Mouse (Mus musculus): ENCODE data around the gene Ccnd3. TPM values are rescaled to one million over a fixed set of nuclear protein-coding genes. Genes with fewer than 3 reads are reported as not detected.

Ccnd3 gene
- total RNA-seq (2014; rRNA removed): 26.3 and 42.6 TPM in 2 replicates
- 54.0 and 59.6 TPM in 2 replicates for polyA plus RNA-seq (2015; fragmentation: Nextera tagmentation; extraction: Ambion mirVana)

DNA sequence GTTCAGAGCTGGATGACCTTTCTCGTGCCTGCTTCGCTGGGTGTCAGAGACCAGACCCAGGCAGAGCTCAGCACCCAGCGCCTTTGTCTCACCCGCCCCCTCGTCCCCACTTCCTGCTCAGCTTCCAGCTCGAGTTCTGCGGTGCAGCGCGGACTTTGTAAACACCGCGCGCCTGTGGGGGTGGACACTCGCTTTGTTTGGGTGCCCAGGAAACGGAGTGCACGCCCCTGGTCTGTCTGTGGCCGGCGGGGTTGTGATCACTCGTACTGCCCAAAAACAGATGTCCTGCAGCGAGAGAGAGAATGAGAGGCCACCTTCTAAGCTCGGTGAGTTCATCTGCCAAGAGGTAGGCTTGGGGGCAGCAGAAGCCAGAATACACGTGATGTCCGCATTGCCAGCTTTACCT, at the start of gene Ccnd3:
Gene Ccnd3, plus strand, starts transcription at position 111 of the 406 bp plus-strand sequence.
- no peaks in the 10 kb centered on the region for H3K36me3 ChIP-seq (ENCODE audit: insufficient read depth)
- peak; percentile 16 for DNase-seq

GRCm38 (mm10) chr17:47458310-47458709, 46.5 kb upstream of the Ccnd3 start:
- DNase-seq: no peak
- 81% methylated on average over 13 of the region's 13 CpGs for WGBS
- no peak for ATAC-seq
- no peak overlapping the region for H3K4me2 ChIP-seq (ENCODE audit: low read depth)
- H3K27ac ChIP-seq (ENCODE audit: low read depth, low read length): no peak overlapping the region
- H3K4me1 ChIP-seq (ENCODE audit: insufficient read depth): no peaks in the 10 kb centered on the region
- H3K36me3 ChIP-seq (ENCODE audit: insufficient read depth): no peaks in the 10 kb centered on the region
- H3K9ac ChIP-seq: no peak overlapping the region
- no peaks in the 10 kb centered on the region for H3K27me3 ChIP-seq (ENCODE audit: insufficient read depth, low read length)
- no peak for TF ChIP-seq CTCF (IDR thresholded peaks at IDR 0.05; ENCODE audit: low read depth)
- H3K9me3 ChIP-seq (ENCODE audit: low read length): no peaks in the 10 kb centered on the region
- H3K4me3 ChIP-seq (ENCODE audit: low read depth, low read length): no peak overlapping the region

More for the DNA sequence above, at the start of gene Ccnd3:
- WGBS: 2% methylated on average over 22 of the region's 22 CpGs
- Histone ChIP-seq H3K27ac (ENCODE audit: low read depth, low read length) (no peak within 1 kb of the TSS), H3K9me3 (ENCODE audit: low read length) (no peaks in the 10 kb centered on the region), H3K4me3 (ENCODE audit: low read depth, low read length) (peak within 1 kb of the TSS; percentile 19), H3K4me2 (ENCODE audit: low read depth) (peak within 1 kb of the TSS; percentile 49), H3K9ac (peak within 1 kb of the TSS; percentile 33; the same call in 1 of the 2 replicates), H3K27me3 (ENCODE audit: insufficient read depth, low read length) (no peaks in the 10 kb centered on the region), H3K4me1 (ENCODE audit: insufficient read depth) (peaks cover 11% of the 10 kb centered on the region)
- ATAC-seq: no peak
- no peak for TF ChIP-seq CTCF (IDR thresholded peaks at IDR 0.05; ENCODE audit: low read depth)

- TF ChIP-seq CTCF (IDR thresholded peaks at IDR 0.05; ENCODE audit: low read depth): no peak
- Histone ChIP-seq H3K9ac (no peak overlapping the region), H3K4me1 (ENCODE audit: insufficient read depth) (no peaks in the 10 kb centered on the region), H3K36me3 (ENCODE audit: insufficient read depth) (no peaks in the 10 kb centered on the region), H3K9me3 (ENCODE audit: low read length) (no peaks in the 10 kb centered on the region), H3K27ac (ENCODE audit: low read depth, low read length) (no peak overlapping the region), H3K4me2 (ENCODE audit: low read depth) (no peak overlapping the region), H3K4me3 (ENCODE audit: low read depth, low read length) (no peak overlapping the region), H3K27me3 (ENCODE audit: insufficient read depth, low read length) (no peaks in the 10 kb centered on the region)
- DNase-seq (no peak), ATAC-seq (no peak)
- WGBS: 96% methylated on average over 2 of the region's 2 CpGs
Measured at GRCm38 (mm10) chr17:47458936-47459335, 45.9 kb upstream of the Ccnd3 start.

- Histone ChIP-seq H3K4me2 (ENCODE audit: low read depth) (no peak overlapping the region), H3K36me3 (ENCODE audit: insufficient read depth) (no peaks in the 10 kb centered on the region), H3K27me3 (ENCODE audit: insufficient read depth, low read length) (no peaks in the 10 kb centered on the region), H3K9ac (no peak overlapping the region), H3K9me3 (ENCODE audit: low read length) (no peaks in the 10 kb centered on the region), H3K27ac (ENCODE audit: low read depth, low read length) (no peak overlapping the region), H3K4me1 (ENCODE audit: insufficient read depth) (no peaks in the 10 kb centered on the region), H3K4me3 (ENCODE audit: low read depth, low read length) (no peak overlapping the region)
- 84% methylated on average over 3 of the region's 3 CpGs for WGBS
- TF ChIP-seq CTCF (IDR thresholded peaks at IDR 0.05; ENCODE audit: low read depth): no peak
- ATAC-seq (no peak), DNase-seq (no peak)
Measured at GRCm38 (mm10) chr17:47459341-47459919, 45.4 kb upstream of the Ccnd3 start.

- 76% methylated on average over 3 of the region's 3 CpGs for WGBS
Measured at GRCm38 (mm10) chr17:47461688-47462087, 43.2 kb upstream of the Ccnd3 start.

DNA sequence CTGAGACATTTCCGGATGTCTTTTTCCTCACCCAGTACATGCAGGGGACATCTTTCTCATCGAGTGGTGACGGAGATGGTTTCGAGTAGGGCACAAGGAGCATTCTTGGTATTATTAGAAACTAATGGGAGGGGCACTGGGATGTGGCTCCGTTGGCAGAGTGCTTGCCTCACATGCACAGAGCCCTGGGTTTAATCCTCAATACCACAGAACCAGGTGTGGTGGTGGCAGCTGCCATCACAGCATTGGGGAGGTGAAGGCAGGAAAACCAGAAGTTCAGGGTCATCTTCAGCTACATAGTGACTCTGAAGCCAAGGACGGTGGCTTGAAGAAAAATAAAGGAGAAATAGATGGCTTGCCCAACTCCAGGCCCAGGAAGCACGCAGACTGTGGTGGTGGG, 42.6 kb upstream of the Ccnd3 start:
- no peak overlapping the region for H3K9ac ChIP-seq
- 81% methylated on average over 7 of the region's 7 CpGs for whole genome bisulfite sequencing
- DNase-seq (no peak), ATAC-seq (no peak)
- no peak for TF ChIP-seq CTCF (IDR thresholded peaks at IDR 0.05; ENCODE audit: low read depth)
- no peaks in the 10 kb centered on the region for H3K9me3 ChIP-seq (ENCODE audit: low read length)
- no peaks in the 10 kb centered on the region for H3K4me1 ChIP-seq (ENCODE audit: insufficient read depth)
- H3K4me2 ChIP-seq (ENCODE audit: low read depth): no peak overlapping the region
- H3K27ac ChIP-seq (ENCODE audit: low read depth, low read length): no peak overlapping the region
- H3K27me3 ChIP-seq (ENCODE audit: insufficient read depth, low read length): peaks cover under 1% of the 10 kb centered on the region; the same call in 1 of the 2 replicates
- H3K4me3 ChIP-seq (ENCODE audit: low read depth, low read length): no peak overlapping the region
- H3K36me3 ChIP-seq (ENCODE audit: insufficient read depth): no peaks in the 10 kb centered on the region

More at GRCm38 (mm10) chr17:47461688-47462087, 43.2 kb upstream of the Ccnd3 start:
- no peak for ATAC-seq
- Histone ChIP-seq H3K9me3 (ENCODE audit: low read length) (no peaks in the 10 kb centered on the region), H3K27ac (ENCODE audit: low read depth, low read length) (no peak overlapping the region), H3K4me3 (ENCODE audit: low read depth, low read length) (no peak overlapping the region), H3K9ac (no peak overlapping the region), H3K36me3 (ENCODE audit: insufficient read depth) (no peaks in the 10 kb centered on the region), H3K4me1 (ENCODE audit: insufficient read depth) (no peaks in the 10 kb centered on the region), H3K27me3 (ENCODE audit: insufficient read depth, low read length) (no peaks in the 10 kb centered on the region), H3K4me2 (ENCODE audit: low read depth) (no peak overlapping the region)
- no peak for DNase-seq
- TF ChIP-seq CTCF (IDR thresholded peaks at IDR 0.05; ENCODE audit: low read depth): no peak

DNA sequence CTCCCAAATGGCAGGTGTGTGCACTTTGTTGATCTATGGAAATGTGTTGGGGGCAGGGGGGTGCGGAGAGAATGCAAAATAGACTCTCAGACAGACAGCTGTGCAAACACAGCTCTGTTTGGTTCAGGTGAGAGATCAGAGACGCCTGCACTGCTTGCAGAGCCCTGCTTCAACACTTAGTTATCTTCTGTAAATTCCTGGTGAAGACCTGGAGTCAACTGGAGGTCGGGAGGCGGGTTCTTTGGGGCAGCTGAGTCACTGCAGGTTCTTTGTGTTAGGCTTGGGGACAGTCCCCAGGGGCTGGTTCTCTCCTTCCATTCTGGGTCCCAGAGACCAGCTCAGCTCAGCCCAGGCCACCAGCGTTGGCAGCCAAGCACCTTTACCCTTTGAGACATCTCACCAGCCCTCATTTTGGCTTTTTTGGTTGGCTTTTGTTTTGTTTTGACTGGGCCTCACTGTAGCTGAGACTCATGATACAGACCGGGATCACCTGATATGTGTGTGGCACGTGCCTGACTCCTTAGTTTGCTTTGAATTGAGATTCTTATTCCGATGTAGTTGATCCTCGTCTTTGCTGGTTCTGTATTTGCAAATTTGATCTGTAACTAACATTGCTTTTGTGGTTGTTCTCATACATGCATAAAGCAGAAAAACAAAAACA, 42.0 kb upstream of the Ccnd3 start:
- Histone ChIP-seq H3K27me3 (ENCODE audit: insufficient read depth, low read length) (peaks cover 3% of the 10 kb centered on the region; the same call in 1 of the 2 replicates), H3K9me3 (ENCODE audit: low read length) (no peaks in the 10 kb centered on the region), H3K36me3 (ENCODE audit: insufficient read depth) (no peaks in the 10 kb centered on the region), H3K9ac (no peak overlapping the region), H3K27ac (ENCODE audit: low read depth, low read length) (no peak overlapping the region), H3K4me3 (ENCODE audit: low read depth, low read length) (no peak overlapping the region), H3K4me1 (ENCODE audit: insufficient read depth) (no peaks in the 10 kb centered on the region), H3K4me2 (ENCODE audit: low read depth) (no peak overlapping the region)
- DNase-seq (no peak), ATAC-seq (no peak)
- no peak for TF ChIP-seq CTCF (IDR thresholded peaks at IDR 0.05; ENCODE audit: low read depth)
- 65% methylated on average over 9 of the region's 9 CpGs for WGBS
